Mouse (Mus musculus) liver, postnatal 0 days (tissue): ENCODE results near the gene Ttc28.

Experiments
- CTCF ChIP-seq: sonication (generic); IDR thresholded peaks from 2 replicates; pipeline ENCODE4 v1.5.1; 2016; ENCODE audit warnings: antibody characterized with exemption, low read depth
- EP300 ChIP-seq: IDR thresholded peaks from 2 replicates; pipeline ENCODE4 v1.6.1; 2016; ENCODE audit warnings: antibody characterized with exemption, low read depth, mild to moderate bottlenecking

DNA sequence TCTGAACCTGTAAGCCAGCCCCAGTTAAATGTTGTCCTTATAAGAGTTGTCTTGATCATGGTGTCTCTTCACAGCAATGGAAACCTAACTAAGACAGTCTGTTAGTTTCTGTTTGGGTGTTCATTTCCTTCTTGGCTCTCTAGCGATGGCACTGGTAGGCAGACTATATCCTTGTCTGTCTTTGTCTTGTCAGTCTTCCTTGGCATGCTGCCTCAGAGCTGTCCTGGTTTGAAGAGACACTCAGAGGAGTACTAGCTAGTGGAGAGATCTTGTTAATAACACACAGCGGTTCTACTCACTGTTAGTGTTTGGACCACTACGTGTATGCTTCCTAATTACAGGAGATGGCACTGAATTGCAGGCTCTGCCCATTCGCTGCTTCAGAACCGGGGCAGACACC, 189.9 kb downstream of the Ttc28 start:
- TF ChIP-seq CTCF (no peak), EP300 (no peak)
